Mouse (Mus musculus) gastrocnemius, postnatal 14 days (tissue): ENCODE measurements around the gene Wdr11. TPM values are rescaled to one million over a fixed set of nuclear protein-coding genes. Genes with fewer than 3 reads are reported as not detected.

Experiments
- DNase-seq: peaks from one replicate; pipeline ENCODE4 v3.0.0; 2021; ENCODE audit warnings: mixed read lengths
- intact Hi-C: fragments of 180-260 bp; cut with DNase I; formaldehyde crosslinking; loops from one replicate; pipeline ENCODE4 v1.15.1; 2025; ENCODE audit warnings: low total_unique reads
- long read RNA-seq, 2 experiments: library from polyadenylated mRNA; stranded (forward); transcript quantifications; one replicate each; pipeline ENCODE4 v2.0.0; 2021
- total RNA-seq, 2 experiments: library from RNA; stranded (reverse); gene quantifications; 2 replicates each; pipeline ENCODE4 v1.2.3; 2021

Gene Wdr11
- total RNA-seq: 10 to 100 TPM; 14.3 to 15.4 TPM
- long read RNA-seq, experiment 1, full-length matches to known transcripts: 14 of 20 reads
- long read RNA-seq, experiment 1, partial matches to known transcripts: 4 of 20 reads
- long read RNA-seq, experiment 1, other reads (novel, unspliced or antisense): 2 of 20 reads
- long read RNA-seq, experiment 2, full-length matches to known transcripts: 11 of 17 reads
- long read RNA-seq, experiment 2, partial matches to known transcripts: 5 of 17 reads
- long read RNA-seq, experiment 2, other reads (novel, unspliced or antisense): 1 of 17 reads

- peak; percentile 82 for DNase-seq
- intact Hi-C loops: no loop called here
These were observed at the start of gene Wdr11 for GRCm38 (mm10) chr7:129591371-129592131. TSS of gene Wdr11 (plus strand) at chr7:129591863.

- intact Hi-C loops: no loop called here
These were observed 24.1 kb upstream of the Wdr11 start for GRCm38 (mm10) chr7:129567541-129567940.

GRCm38 (mm10) chr7:129568338-129568737 lies 23.3 kb upstream of the Wdr11 start:
- DNase-seq: no peak
- intact Hi-C loops: no loop called here

More at GRCm38 (mm10) chr7:129567541-129567940, 24.1 kb upstream of the Wdr11 start:
- DNase-seq: no peak

GRCm38 (mm10) chr7:129574471-129574870 lies 17.2 kb upstream of the Wdr11 start:
- intact Hi-C loops: no loop called here
- DNase-seq: no peak

GRCm38 (mm10) chr7:129575110-129575784 lies 16.4 kb upstream of the Wdr11 start:
- intact Hi-C loops: no loop called here
- DNase-seq: no peak

GRCm38 (mm10) chr7:129592132-129592745 lies 576 bp downstream of the Wdr11 start:
- DNase-seq: no peak
- intact Hi-C loops: no loop called here

- no peak for DNase-seq
- intact Hi-C loops: no loop called here
These were observed 5.5 kb downstream of the Wdr11 start for GRCm38 (mm10) chr7:129597186-129597585.

GRCm38 (mm10) chr7:129606291-129606690 lies 14.6 kb downstream of the Wdr11 start:
- no peak for DNase-seq

GRCm38 (mm10) chr7:129621141-129621540 lies 29.5 kb downstream of the Wdr11 start:
- intact Hi-C loops: no loop called here
- no peak for DNase-seq

More at GRCm38 (mm10) chr7:129606291-129606690, 14.6 kb downstream of the Wdr11 start:
- intact Hi-C loops: no loop called here

GRCm38 (mm10) chr7:129630351-129630750 lies 38.7 kb downstream of the Wdr11 start:
- intact Hi-C loops: no loop called here
- DNase-seq: no peak

- intact Hi-C loops: no loop called here
- DNase-seq: no peak
These were observed 39.8 kb downstream of the Wdr11 start for GRCm38 (mm10) chr7:129631453-129631852.

GRCm38 (mm10) chr7:129635898-129636640 lies 44.4 kb downstream of the Wdr11 start:
- DNase-seq: no peak
- intact Hi-C loops: no loop called here

- intact Hi-C loops: no loop called here
- no peak for DNase-seq
These were observed 45.3 kb downstream of the Wdr11 start for GRCm38 (mm10) chr7:129636992-129637391.

GRCm38 (mm10) chr7:129637906-129638475 lies 46.3 kb downstream of the Wdr11 start:
- DNase-seq: no peak
- intact Hi-C loops: no loop called here

- intact Hi-C loops: no loop called here
- DNase-seq: no peak
These were observed 47.3 kb downstream of the Wdr11 start for GRCm38 (mm10) chr7:129639006-129639405.

- intact Hi-C loops: no loop called here
- DNase-seq: no peak
These were observed 48.2 kb downstream of the Wdr11 start for GRCm38 (mm10) chr7:129639833-129640232.

GRCm38 (mm10) chr7:129643290-129643689 lies 51.6 kb downstream of the Wdr11 start:
- DNase-seq: no peak
- intact Hi-C loops: no loop called here

- no peak for DNase-seq
- intact Hi-C loops: no loop called here
These were observed 56.1 kb downstream of the Wdr11 start for GRCm38 (mm10) chr7:129647798-129648197.

- intact Hi-C loops: no loop called here
These were observed 57.3 kb downstream of the Wdr11 start for GRCm38 (mm10) chr7:129648938-129649337.

More at GRCm38 (mm10) chr7:129648938-129649337, 57.3 kb downstream of the Wdr11 start:
- peak; percentile 80 for DNase-seq
